Mouse (Mus musculus): ENCODE measurements around the gene Medag. TPM values are rescaled to one million over a fixed set of nuclear protein-coding genes. Genes with fewer than 3 reads are reported as not detected.

The Medag gene
- polyA plus RNA-seq, 1 experiment = not detected

DNA sequence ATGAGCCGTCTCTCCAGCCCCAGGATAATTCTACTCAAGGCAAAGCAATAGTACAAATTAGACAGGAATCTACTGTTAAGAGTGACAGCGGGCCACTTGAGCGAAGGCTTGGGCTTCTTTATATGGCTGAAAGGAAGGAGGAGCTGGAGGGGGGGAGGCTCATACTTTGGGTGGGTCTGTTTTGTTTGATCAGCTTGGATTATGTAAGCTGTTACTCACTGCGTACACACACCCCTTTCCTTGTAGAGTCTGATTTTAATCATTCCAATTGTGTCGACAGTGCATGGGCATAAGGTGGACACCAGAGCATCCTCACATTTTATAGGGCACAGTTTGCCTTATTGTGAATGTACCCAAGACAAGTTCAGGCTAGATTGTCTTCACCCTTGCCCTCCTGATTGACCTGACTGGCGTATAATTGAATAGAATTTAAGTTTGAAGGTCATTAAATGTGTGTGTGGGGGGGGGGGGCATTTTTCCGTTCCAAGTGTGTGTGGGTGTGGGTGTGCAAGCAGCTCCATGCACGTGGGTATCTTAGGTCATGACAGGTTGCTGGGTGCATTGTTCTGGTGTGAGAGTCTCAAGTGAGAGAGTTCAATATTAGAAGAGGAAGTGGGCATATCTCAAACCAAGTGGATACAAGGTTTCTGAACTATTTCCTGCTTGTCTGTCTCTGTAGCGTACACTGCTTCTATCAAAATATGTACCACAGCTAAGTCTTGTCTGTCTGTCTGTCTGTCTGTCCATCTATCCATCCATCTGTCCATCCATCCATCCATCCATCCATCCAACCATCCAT is 3.0 kb downstream of the Medag start:
- no peak for TF ChIP-seq GATA1 (IDR thresholded peaks at IDR 0.05; ENCODE audit: low read length)
- no peak for TF ChIP-seq TAL1 (IDR thresholded peaks at IDR 0.05; ENCODE audit: low read length)
- Histone ChIP-seq H3K4me3 (replicated peaks) (no peak overlapping the region), H3K36me3 (ENCODE audit: control insufficient read depth) (no peaks in the 10 kb centered on the region), H3K9me3 (ENCODE audit: control insufficient read depth, low read length) (no peaks in the 10 kb centered on the region), H3K4me1 (ENCODE audit: control insufficient read depth) (no peaks in the 10 kb centered on the region; the same call in 1 of the 2 replicates), H3K27me3 (ENCODE audit: control insufficient read depth) (peaks cover 16% of the 10 kb centered on the region)

DNA sequence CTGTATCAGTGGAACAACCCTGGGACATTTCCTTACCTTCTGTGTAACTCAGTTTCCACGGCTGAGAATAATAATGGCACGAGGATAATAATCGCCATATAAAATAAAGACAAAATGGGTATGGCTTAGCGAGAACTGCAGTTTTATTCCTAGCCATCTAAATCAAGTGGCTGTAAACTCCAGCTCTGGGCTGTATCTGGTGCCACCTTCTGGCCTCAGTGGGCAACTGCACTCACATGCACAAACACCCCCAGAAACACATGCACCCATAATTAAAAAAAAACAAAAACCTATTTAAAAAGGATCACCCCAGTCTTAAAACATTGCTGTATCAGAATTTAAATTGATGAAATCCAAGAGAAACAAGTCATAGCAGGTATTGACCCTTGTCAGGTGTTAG is 5.8 kb downstream of the Medag start:
- no peak for TF ChIP-seq GATA1 (IDR thresholded peaks at IDR 0.05; ENCODE audit: low read length)
- TF ChIP-seq TAL1 (IDR thresholded peaks at IDR 0.05; ENCODE audit: low read length) = no peak
- Histone ChIP-seq H3K27me3 (ENCODE audit: control insufficient read depth) (peaks cover 3% of the 10 kb centered on the region), H3K9me3 (ENCODE audit: control insufficient read depth, low read length) (no peaks in the 10 kb centered on the region), H3K4me3 (replicated peaks) (no peak overlapping the region), H3K36me3 (ENCODE audit: control insufficient read depth) (no peaks in the 10 kb centered on the region), H3K4me1 (ENCODE audit: control insufficient read depth) (no peaks in the 10 kb centered on the region)

DNA sequence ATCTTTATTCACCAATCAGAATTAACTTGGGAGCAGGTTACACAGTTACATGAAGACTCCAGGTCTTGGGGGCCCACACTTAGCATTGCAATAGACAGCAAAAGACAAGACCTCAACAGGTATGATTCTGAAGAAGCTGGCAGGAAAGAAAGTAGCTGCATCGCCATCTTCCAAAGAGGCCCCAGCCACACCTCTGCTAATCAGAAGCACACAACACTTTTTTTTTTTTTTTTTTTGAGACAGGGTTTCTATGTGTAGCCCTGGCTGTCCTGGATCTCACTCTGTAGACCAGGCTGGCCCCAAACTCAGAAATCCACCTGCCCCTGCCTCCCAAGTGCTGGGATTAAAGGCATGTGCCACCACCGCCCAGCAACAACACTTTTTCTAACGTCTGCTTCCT is 15.0 kb downstream of the Medag start:
- Histone ChIP-seq H3K4me3 (replicated peaks) (no peak overlapping the region), H3K9me3 (ENCODE audit: control insufficient read depth, low read length) (no peaks in the 10 kb centered on the region), H3K36me3 (ENCODE audit: control insufficient read depth) (no peaks in the 10 kb centered on the region), H3K27me3 (ENCODE audit: control insufficient read depth) (no peaks in the 10 kb centered on the region), H3K4me1 (ENCODE audit: control insufficient read depth) (peaks cover 36% of the 10 kb centered on the region)
- TF ChIP-seq GATA1 (IDR thresholded peaks at IDR 0.05; ENCODE audit: low read length) = no peak

DNA sequence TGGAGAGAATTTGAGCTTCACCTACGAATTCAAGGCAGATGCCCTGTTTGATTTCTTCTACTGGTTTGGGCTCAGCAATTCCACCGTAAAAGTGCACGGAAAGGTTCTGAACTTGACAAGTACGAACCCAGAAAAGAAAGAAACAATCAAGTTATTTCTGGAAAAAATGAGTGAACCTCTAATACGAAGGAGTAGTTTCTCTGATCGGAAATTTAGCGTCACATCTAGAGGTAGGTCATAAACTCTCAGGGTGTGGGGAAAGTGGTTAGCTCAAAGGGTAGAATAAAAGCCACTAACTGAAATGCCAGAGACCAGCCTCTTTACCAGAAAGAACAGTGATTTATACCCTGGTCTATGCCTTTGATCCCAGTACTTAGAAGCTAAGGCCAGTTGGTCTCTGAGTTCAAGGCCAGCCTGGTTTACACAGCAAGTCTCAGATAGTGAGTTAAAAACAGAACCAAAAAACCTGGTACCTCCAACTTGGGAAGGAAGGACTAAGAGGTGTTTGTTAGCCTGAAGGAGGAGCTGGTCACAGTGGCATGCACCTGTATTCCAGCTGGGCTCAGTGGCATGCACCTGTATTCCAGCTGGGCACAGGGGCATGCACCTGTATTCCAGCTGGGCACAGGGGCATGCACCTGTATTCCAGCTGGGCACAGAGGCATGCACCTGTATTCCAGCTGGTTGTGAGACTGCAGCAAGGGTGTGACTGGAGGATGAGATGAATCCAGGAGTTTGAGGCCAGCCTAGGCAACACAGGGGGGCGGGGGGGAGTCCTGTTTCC is 15.9 kb downstream of the Medag start:
- H3K36me3 ChIP-seq (ENCODE audit: control insufficient read depth) = no peaks in the 10 kb centered on the region
- no peak overlapping the region for H3K4me3 ChIP-seq (replicated peaks)
- TF ChIP-seq TAL1 (IDR thresholded peaks at IDR 0.05; ENCODE audit: low read length) (no peak), GATA1 (IDR thresholded peaks at IDR 0.05; ENCODE audit: low read length) (no peak)
- H3K27me3 ChIP-seq (ENCODE audit: control insufficient read depth) = no peaks in the 10 kb centered on the region
- H3K4me1 ChIP-seq (ENCODE audit: control insufficient read depth) = peaks cover 36% of the 10 kb centered on the region
- H3K9me3 ChIP-seq (ENCODE audit: control insufficient read depth, low read length) = no peaks in the 10 kb centered on the region

DNA sequence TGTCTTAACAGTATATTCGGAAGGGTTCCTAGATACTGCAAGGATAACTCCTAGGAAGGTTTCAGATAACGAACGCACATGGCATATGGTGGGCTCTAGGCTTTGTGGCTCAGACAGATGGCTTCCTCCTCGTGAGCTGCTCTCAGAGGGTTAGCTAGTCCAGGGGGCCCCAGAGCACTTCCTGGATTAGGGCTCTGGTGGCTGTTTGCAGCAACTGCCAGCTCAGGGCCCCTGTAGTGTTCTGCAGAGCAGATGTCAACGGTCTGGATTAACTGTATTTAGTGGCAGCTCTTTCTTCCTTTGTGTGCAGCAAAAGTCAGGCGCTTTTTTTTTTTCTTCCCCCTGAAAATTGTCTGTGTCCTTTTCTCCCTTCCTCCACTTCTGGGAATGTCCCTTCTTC is 16.8 kb downstream of the Medag start:
- Histone ChIP-seq H3K9me3 (ENCODE audit: control insufficient read depth, low read length) (no peaks in the 10 kb centered on the region), H3K36me3 (ENCODE audit: control insufficient read depth) (no peaks in the 10 kb centered on the region), H3K27me3 (ENCODE audit: control insufficient read depth) (no peaks in the 10 kb centered on the region), H3K4me3 (replicated peaks) (no peak overlapping the region), H3K4me1 (ENCODE audit: control insufficient read depth) (peaks cover 36% of the 10 kb centered on the region)
- TF ChIP-seq TAL1 (IDR thresholded peaks at IDR 0.05; ENCODE audit: low read length) (no peak), GATA1 (IDR thresholded peaks at IDR 0.05; ENCODE audit: low read length) (no peak)

DNA sequence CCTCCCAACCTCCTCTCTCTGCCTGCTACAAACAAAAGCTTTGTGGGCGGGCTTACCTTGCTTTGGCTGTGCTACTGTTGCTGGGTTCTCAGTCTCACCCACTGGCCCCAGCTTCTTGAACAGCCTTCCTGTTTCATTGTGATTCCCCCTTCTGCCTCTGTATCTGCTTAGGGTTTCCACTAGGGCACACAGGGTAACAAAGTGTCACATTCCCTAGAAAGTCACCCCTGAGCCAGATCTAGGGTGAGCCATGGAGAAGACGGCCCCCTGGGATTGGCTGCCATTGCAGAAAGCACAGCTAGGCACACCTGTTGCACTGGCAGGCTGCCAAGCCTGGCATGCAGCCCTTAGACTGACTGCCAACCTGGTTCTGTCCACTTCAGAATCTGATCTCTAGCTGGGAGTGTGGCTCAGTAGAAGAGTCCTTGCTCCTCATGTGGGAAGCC is 17.3 kb downstream of the Medag start:
- H3K4me1 ChIP-seq (ENCODE audit: control insufficient read depth) = peaks cover 39% of the 10 kb centered on the region
- no peak overlapping the region for H3K4me3 ChIP-seq (replicated peaks)
- TF ChIP-seq GATA1 (IDR thresholded peaks at IDR 0.05; ENCODE audit: low read length) = no peak
- no peak for TF ChIP-seq TAL1 (IDR thresholded peaks at IDR 0.05; ENCODE audit: low read length)
- no peaks in the 10 kb centered on the region for H3K9me3 ChIP-seq (ENCODE audit: control insufficient read depth, low read length)
- H3K36me3 ChIP-seq (ENCODE audit: control insufficient read depth) = no peaks in the 10 kb centered on the region
- H3K27me3 ChIP-seq (ENCODE audit: control insufficient read depth) = no peaks in the 10 kb centered on the region

DNA sequence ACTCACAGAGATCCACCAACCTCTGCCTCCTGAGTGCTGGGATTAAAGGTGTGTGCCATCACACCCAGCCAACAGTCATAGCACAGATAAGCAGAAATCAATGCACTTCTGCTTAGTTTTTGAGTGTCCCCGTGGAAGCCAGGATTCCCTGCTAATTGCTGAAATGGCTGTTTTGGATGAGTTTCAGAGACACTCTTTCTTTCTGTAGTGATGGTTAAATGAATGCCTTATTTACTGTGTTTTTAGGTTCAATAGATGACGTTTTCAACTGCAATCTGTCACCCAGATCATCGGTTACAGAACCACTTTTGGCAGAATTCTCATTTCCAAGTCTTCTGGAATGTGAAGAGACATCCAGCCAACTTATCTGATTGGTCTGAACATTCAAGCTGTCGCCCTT is 18.0 kb downstream of the Medag start:
- TF ChIP-seq GATA1 (IDR thresholded peaks at IDR 0.05; ENCODE audit: low read length) = no peak
- no peak for TF ChIP-seq TAL1 (IDR thresholded peaks at IDR 0.05; ENCODE audit: low read length)
- Histone ChIP-seq H3K4me1 (ENCODE audit: control insufficient read depth) (peaks cover 42% of the 10 kb centered on the region), H3K9me3 (ENCODE audit: control insufficient read depth, low read length) (no peaks in the 10 kb centered on the region), H3K27me3 (ENCODE audit: control insufficient read depth) (no peaks in the 10 kb centered on the region), H3K4me3 (replicated peaks) (no peak overlapping the region), H3K36me3 (ENCODE audit: control insufficient read depth) (no peaks in the 10 kb centered on the region)

DNA sequence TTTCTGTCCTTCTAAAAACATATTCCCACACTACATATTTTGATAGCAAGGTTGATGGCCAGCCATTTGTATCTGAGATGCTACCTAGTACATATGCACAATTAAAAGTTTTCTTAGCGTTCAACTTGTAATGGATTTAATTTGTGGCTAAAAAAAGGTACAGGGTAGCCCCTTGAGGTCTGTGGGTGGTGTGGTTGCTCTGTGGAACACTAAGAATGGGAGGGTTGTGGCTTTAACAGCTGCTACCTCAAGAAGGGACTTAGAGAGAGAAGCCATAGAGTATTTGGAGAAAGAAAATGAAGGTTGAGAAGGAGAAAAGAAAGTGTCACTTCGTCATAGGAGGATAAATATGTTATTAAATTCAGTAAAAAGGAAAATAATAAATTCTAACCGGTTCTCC is 19.4 kb downstream of the Medag start:
- TF ChIP-seq GATA1 (IDR thresholded peaks at IDR 0.05; ENCODE audit: low read length) = no peak
- no peak for TF ChIP-seq TAL1 (IDR thresholded peaks at IDR 0.05; ENCODE audit: low read length)
- Histone ChIP-seq H3K36me3 (ENCODE audit: control insufficient read depth) (no peaks in the 10 kb centered on the region), H3K27me3 (ENCODE audit: control insufficient read depth) (no peaks in the 10 kb centered on the region), H3K4me3 (replicated peaks) (no peak overlapping the region), H3K4me1 (ENCODE audit: control insufficient read depth) (peaks cover 46% of the 10 kb centered on the region), H3K9me3 (ENCODE audit: control insufficient read depth, low read length) (no peaks in the 10 kb centered on the region)

DNA sequence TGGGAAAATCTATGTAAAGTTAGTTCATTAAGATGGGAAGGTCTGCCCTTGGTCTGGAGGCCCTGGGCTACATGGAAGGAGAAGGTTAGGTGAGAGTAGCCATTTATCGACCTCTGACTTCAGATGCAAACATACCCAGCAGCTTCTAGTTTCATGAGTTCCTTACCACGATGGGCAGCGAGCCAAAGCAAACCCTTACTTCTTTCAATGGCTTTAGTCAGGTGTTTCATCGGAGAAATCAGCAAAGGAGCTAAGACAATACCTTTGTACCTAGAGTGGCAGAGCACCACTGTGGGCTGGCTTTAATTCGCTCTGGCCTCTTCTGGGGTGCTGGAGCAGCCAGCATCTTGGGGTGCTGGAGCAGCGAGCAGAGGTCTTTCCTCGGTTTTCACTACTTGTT is 22.1 kb downstream of the Medag start:
- TF ChIP-seq TAL1 (IDR thresholded peaks at IDR 0.05; ENCODE audit: low read length) = no peak
- TF ChIP-seq GATA1 (IDR thresholded peaks at IDR 0.05; ENCODE audit: low read length) = no peak
- Histone ChIP-seq H3K27me3 (ENCODE audit: control insufficient read depth) (no peaks in the 10 kb centered on the region), H3K36me3 (ENCODE audit: control insufficient read depth) (no peaks in the 10 kb centered on the region), H3K4me3 (replicated peaks) (no peak overlapping the region), H3K9me3 (ENCODE audit: control insufficient read depth, low read length) (no peaks in the 10 kb centered on the region), H3K4me1 (ENCODE audit: control insufficient read depth) (peaks cover 37% of the 10 kb centered on the region)

Data from erythroblast, embryonic 14.5 days (primary cell).